Mouse (Mus musculus): ENCODE measurements around the gene Mgat4d.

- TF ChIP-seq POLR2A (IDR thresholded peaks at IDR 0.05; ENCODE audit: extremely low read depth, insufficient read depth, low read length) (no peak), CTCF (IDR thresholded peaks at IDR 0.05; ENCODE audit: low read depth, low read length) (no peak)
These were observed 76.9 kb downstream of the Mgat4d start for GRCm38 (mm10) chr8:83425202-83425601.

Measured in liver, adult 2 months (tissue).